Mouse (Mus musculus) liver, adult 2 months (tissue): ENCODE measurements around the gene Hoxc13.

ENCODE experiments used
- CTCF ChIP-seq: fragments of 200-500 bp; IDR thresholded peaks from 2 replicates; pipeline ENCODE4 v1.5.1; 2011; ENCODE audit warnings: low read depth, low read length, control low read depth
- POLR2A ChIP-seq: fragments of 200-500 bp; IDR thresholded peaks from 2 replicates; pipeline ENCODE4 v1.6.1; 2011; ENCODE audit warnings: low read length, control low read depth; ENCODE audit not compliant: insufficient read depth; ENCODE audit errors: extremely low read depth

- no peak for TF ChIP-seq CTCF
- TF ChIP-seq POLR2A, result no peak
Measured at GRCm38 (mm10) chr15:102947276-102947675, 26.4 kb downstream of the Hoxc13 start.
